Mouse (Mus musculus) left cerebral cortex, adult 18-20 months (tissue): ENCODE results near the gene Chaf1a. TPM values are rescaled to one million over a fixed set of nuclear protein-coding genes. Genes with fewer than 3 reads are reported as not detected.

Experiments used
- DNase-seq, 2 experiments: peaks; one replicate each; pipeline ENCODE4 v3.0.0; 2021 to 2022; ENCODE audit warnings: low spot score in 2 of 2, mixed read lengths in 1 of 2
- total RNA-seq, 2 experiments: library from RNA; stranded (reverse); gene quantifications; 2 replicates each; pipeline ENCODE4 v1.2.3; 2021

Chaf1a gene
- total RNA-seq, 2 experiments from 2014 or later: 1.9 to 2.7 TPM

DNA sequence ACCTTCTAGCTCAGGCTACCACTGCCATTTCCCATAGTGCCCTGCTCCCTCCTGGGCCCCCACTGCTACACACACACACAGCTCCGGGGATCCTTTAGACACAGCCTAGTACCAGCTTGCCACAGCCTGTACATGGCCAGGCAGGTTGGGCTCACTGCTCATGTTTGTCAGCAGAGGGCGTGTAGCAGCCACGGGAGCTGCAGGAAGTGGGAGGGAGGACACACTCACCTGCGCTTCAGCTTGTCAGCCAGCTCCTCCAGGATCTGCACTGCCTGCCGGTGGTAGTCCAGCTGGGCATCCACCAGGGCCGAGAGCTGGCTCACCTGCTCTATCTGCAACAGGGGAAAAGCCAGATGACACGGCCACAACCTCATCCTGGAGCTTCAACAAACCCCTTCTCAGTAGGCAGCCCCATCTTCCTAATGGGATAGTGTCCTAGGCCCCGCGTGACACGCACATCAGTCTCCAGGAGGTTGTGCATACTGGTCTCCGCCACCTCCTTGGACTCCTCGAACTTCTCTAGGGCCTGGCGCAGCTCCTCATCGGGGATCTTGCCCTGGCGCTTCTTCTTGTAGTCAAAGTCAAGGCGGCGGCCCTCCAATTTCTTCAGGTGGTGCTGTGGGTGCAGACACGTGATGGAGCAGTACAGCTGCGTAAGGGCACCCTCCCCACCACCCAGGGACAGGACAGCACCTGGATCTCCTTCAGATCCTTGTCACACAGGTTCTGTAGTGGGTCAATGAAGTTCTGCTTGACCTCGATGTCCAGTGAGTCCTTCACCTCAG, 21.7 kb upstream of the Chaf1a start:
- DNase-seq: peak; percentile 66 to 68

DNA sequence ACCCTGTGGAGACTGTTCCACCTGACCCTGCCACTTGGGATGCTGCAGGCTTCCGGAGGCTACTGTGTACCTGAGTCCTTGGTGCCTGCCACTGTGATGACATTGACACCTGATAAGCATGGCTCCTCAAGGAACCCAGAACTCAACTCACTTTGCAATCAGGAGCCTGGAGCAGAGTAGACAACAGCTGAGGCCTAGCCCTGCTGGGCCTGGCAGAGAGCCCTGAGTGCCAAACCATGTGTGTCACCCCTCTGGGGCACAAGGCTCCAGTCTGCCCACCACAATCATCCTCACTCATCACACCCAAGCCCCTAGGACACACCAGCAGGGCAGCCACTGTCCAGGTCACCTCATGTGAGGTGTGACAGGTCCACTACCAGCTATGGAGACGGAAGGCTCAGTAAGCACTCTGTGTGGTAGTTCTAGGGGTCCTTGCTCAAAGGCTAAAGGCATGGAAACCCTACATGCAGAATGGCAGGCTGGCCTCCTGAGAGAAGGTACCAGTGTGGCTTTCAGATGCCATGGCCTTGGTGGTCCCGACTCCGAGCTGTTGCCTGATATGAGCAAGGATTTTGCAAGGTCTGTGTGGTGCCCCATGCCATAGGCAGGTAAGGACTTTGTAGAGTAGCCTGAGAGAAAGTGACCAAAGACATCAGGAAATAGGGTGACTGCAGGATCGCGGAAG, 19.7 kb upstream of the Chaf1a start:
- DNase-seq: no peak

DNA sequence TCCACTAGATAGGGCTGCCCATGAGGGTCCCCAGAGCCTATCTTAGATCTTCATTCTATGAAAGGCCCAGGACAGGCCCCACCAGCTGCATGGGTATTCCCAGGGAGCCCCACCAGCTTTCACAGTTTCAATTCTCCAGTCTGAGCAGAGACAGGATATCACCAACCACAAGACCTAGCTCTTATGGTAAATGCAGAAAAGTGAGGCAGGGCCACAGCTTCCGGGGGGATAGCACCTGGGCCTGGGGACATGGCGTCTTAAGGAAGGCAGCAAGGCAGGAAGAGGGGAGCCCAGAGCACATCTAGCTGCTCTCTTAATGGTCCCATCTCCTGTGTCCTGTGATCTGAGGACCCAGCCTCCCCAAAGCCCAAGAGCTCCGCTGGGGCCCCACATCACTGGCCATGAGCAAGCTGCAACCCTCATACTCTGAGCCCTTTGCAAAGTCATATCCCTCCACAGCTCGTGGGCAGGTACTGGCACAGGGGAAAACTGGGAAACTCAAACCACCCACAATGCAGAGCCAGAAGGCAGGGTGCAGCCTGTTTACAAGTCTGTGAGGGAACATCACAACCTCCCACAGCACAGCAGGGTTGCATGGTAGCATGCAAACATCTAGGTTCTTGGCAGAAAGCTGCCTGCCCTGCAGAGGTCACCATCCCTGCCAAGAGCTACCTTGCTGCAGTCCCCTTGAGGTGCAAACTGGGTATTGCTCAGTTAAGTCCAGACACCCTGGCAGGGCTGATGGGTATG, 18.9 kb upstream of the Chaf1a start:
- peak; percentile 63 to 78 for DNase-seq

DNA sequence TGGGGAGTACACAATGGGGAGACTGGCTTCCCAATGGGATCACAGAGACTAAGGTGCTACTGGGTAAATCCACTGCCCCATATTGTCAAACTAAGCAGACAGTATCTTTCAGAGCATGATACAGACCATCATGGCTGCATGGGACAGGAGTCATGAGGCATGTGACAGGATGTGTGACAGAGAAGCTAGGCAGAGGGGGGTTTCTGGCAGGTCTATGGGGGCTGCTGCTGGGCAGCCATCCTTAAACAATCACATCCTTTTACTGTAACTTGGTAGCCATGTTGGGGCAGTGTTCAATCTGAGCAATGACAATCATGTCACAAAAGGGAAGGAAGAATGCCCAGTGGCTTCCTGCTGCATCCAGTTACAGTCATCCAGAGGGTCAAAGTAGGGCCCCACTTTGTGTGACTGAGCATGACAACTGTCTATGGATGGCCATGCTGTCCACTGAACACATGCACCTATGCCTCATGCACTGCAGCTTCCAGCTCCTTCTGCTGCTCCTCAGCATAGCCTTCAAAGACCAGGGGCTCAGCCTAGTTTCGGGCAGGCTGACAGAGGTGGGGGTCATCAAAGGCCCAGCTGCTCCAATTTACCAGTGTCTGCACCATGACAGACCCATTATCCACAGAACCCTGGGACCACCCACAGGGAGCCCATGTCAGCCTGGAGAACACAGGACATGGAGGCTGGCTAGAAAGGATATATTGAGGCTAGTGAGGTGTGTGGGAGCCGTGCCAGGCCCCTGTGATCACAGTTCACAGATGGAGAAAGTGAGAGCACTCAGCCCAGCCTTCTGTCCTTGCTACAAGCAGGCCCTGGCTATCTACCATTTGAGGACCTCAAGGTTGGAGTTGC, 17.9 kb upstream of the Chaf1a start:
- DNase-seq: no peak

DNA sequence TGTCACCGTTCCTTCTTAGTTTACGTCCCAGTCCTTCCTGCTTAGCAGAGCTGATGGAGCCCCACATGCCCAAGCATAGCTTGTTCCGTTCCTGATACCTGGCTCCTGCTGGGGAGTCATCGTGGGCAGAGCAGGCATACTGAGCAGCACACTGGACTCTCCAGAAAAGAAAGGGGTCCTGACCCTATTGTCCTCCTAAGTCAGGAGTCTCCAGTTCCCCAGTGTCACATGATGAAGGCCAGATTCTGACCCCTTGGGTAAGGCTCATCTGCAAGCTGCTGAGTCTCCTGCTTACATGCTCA, 17.3 kb upstream of the Chaf1a start:
- DNase-seq: no peak

DNA sequence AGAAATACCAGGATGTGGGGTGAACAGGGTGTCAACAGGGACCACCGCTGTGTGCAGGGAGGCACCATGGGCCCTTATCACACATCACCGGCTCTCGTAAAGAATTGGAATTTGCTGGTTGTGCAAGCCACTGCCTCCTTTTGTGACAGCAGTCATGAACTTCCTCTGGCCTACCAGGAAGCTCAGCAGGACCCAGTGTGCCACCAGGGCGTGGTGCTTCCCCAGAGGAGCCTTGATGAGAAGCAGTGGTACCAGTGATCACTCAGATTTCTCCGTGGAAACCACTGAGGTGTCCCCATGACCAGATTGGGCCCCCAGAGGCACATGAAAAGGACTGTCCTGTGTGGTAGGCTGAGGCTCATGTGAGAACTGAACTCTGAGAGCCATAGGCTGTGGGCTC, 16.9 kb upstream of the Chaf1a start:
- DNase-seq: no peak

DNA sequence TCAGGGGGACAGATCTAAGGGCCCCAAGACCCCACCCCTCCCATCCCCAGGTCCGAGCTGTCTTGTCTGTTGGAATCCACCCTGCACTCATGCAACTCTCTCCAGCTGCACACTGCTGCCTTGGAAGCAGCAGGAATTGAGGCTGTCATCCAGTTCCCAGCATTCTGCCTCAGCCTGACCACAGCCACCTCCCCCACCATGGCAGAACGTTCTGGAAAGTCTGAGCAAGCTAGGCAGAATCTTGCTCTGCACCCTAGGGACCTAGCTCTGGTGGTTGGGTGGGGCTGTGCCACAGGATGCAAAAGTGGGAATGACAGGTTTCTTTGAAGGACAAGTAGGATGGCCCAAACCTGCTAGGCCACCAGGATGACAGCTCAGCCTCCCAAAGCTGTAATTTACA, 15.8 kb upstream of the Chaf1a start:
- DNase-seq: no peak

DNA sequence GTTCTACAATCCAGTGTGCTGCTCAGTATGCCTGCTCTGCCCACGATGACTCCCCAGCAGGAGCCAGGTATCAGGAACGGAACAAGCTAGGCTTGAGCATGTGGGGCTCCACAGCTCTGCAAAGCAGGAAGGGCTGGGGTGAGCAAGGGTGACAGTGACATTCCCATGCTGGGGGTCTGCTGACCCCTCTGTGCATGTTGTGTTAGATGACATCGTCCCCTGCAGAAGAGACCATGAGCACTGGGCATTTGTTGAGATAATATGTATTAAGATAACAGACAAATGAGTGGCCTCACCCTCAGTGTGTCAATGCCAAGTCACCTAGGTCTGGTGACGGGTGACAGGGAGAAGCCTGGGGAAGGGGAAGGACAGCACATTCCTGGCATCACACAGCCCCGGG, 15.3 kb upstream of the Chaf1a start:
- DNase-seq: no peak

DNA sequence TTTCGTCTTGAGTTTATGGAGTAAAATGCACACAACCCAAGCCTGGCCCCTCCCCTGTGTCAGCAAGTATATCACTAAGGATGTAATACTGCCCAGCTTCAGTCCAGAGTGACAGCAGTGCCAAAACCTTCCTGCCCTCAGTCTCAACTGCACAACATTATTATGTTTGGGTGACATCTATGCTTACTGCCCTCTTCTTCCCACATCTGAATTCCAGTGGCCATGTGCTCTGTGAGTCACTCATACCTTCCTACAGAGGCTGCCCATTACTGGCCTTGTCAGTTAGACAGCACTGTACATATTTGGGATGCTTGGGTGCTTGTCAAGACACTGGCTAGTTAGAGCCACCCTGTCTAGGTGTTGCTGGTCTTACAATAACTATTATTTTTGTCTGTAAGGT, 13.9 kb upstream of the Chaf1a start:
- DNase-seq: no peak

DNA sequence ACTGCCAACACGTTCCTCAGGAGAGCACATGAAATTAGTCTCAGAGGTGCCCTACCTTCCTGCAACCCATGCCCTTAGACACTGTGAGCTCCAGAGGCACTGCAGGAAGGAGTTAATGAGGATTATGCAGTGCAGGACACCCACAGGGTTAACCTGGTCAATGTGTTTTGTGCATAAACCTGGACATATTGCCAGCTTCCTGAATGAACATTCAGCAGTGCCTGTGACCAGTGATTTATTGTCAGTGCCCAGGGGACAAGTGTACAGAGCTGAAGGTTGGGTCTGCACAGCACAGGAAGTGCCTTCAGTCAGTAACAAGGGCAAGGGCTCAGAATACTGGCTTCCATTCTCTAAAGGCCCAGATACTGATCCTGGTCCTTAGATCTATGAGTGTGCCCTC, 13.4 kb upstream of the Chaf1a start:
- DNase-seq: no peak

DNA sequence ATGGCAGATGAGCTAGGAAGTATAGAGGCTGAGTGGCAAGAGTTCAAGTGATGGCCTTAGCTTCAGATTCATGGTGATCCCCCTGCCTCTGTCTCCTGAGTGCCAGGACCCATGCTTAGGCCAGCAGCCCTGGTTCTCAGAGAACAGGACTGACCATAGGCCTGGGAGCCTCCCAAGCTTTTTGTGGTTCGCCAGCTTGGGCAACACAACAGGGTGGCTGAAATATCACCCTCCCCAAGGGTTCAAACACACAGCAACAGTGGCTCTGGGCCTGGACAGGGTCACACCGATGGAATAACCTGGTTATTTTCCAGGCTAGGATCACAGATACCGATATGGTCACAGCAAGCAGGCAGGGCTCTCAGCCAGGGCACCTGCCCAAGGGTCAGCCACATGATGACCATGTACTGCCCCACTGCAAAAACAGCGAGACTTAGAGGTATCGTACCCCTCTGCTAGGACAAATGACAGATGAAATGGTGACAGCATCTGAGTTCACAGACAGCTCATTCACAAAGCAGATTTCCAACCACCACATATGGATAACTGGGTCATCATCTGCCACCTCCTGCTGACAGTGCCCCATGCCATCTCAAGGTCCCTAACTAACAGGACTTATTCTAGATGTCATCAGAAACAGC, 12.3 kb upstream of the Chaf1a start:
- peak in 1 of 2 experiments; percentile 2 for DNase-seq

DNA sequence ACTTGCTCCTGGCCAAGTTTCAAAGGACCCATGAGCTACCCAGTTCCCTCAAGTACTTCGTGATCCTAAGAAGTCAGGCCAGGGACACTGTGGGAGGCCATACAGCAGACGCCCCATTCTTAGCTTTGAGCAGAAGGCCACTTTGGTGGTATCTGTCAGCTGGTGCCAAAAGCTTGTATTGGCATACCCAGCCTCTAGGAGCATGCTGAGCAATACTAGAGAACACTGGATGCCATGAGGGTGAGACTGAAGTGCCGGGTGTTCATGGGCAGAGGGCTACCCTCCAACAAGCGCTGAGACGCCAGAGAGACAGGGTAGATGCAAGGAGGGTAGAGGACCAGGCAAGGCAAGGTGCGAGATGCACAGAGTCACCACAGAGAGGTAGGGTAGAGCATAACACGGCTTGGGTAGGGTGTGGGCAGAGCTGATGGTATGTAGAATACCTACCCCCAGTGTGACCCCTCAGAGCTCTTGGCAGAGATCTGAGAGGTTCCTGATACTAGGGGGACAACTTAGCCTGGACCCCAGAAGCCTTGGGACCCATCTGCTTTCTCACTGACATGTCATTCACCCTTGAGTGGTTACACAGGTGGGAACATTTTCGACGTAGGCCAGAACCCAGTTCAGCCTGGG, 9.9 kb upstream of the Chaf1a start:
- DNase-seq: no peak

DNA sequence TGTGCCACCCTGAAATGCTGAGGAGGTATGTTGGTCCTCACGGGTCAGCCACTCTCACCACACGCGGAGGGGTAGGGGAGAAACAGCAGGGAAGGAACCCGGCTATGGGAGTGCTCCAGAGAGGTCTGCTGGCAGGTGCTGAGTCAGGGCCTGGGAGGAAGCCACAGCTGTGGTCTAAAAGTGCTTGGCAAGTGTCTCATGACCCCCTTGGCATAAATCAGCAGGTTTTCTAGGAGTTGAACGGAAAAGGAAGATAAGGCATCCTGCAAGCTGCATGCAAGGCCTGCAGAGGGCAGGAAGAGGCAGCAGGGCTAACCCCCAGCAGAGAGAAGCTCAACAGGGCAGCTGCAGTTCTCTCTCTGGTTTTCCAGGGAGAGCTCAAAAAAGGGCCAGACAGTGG, 9.3 kb upstream of the Chaf1a start:
- DNase-seq: no peak

DNA sequence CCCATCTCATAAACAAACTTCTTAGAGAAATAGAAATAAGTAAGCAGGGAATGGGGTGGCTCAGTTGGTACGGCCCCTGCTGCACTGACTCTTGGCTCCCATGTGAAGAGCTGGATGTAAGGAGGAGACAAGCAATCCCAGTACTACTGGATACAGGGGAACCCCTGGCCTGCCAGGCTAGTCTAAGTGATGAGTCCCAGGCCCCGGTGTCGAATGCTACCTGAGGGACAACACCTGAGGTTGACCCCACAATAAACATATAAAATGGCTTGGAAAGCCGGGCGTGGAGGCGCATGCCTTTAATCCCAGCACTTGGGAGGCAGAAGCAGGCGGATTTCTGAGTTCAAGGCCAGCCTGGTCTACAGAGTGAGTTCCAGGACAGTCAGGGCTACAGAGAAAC, 8.8 kb upstream of the Chaf1a start:
- DNase-seq: no peak

DNA sequence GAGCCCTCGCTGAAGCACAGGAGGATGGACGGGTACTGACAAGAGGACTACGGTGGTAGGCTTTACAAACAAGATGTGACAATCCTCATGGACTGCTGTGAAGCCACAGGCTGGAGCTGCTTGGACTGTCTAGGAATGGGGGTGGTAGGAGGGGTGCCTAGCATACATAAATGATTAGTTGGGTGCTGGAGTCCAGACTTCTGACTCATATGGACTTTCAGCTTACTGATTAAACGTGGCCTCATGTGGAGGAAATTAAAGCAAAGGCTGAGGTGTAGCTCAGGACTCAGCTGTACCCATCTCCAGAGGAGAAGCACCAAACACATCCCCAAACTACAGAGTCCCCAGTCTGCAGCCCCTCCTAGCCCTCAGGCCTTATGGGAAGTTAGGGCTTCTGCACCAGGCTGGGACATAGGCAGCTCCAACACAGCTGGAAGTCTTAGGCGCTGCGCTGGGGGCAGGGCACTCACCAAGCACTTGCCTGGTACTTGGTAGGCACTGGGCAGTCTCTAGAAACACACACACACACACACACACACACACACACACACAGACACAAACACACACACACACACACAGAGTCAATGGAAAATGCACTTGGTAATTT, 8.0 kb upstream of the Chaf1a start:
- no peak for DNase-seq

DNA sequence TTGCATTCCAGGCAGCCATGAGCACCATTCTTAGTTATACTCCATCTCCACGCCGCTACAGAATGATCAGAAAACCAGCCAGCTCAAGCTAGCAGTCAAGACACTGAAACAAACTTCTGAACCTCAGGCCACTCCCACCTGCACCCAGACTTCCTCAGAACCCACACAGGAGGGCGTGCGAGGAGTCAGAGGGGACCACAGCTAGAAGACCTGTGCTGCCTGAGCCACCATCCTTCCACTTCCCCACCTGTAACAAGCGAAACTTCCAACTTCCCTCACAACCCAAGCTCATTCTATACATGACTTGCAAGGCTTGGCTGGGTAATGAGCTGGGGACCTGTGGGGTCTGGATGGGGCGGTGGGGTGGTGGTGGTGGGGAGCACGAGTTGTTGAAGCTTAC, 7.4 kb upstream of the Chaf1a start:
- DNase-seq: no peak

DNA sequence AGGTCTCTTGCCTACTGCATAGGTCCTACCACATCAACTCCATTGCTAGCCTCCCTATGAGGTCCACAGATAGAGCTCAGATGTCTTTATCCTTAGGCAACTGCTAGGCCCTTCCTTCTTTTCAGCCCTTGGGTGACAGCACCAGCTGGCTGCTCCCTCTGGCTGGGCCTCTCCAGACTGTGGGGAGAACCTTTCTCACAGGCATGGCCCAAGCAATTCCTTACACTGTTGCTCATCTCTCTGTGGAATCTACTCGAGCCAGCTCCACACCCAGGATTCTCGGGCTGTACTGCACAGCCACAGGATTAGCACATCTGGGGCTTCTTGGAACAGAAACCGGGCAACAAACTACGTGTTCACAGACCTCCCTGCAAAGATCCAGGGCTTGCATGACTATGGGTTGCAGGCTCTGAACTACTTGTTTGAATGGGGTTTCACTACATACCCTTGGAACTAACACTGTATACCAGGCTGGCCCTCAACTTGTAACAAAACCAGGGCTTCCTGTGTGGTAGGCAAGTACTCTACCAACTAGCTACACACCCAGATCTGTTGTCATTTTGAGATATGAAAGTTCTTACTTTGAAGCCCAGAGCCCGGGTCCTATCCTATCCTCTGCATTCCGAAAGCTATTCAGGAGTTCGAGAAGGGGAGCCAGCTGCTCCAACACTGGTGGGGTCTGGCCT, 6.1 kb upstream of the Chaf1a start:
- DNase-seq: no peak

DNA sequence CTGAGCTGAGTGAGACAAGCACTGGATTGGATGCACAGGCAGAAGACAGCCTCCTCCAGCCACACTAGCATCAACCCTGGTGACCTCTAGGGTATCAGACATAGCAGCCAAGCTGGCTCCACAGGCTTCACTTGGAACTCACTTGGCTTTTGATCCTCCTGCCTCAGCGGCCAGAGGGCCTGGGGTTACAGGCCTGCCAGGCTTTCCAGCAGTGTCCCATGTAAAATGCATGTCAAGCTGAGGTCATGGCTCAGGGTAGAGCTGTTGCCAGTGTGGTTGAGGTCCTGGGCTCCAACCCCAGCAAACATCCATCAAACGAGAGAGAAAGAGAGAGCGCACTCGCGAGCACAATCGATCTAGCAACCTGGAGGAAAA, 5.5 kb upstream of the Chaf1a start:
- no peak for DNase-seq

DNA sequence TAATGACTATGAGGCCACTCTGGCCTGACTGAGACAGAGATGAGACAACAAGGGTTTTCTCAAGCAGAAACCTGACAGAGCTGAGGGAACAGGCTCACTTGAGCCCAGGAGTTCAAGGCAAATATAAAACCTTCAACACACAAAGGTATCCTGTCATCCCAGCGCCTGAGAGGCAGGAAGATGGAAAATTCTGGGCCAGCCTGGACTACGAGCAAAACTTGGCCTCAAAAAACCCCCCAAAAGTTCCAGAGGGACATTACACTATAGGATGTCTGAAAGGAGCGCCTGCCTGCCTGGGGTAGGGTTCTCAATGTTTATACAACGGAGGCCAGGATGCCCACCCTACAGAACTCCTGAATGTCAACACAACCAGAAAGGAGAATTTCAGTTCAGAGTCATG, 5.0 kb upstream of the Chaf1a start:
- no peak for DNase-seq
